Mouse (Mus musculus) embryonic fibroblast, embryonic 13.5 days (primary cell): ENCODE results near the gene Zfp316.

Experiments
- CTCF ChIP-seq: IDR thresholded peaks from 2 replicates; pipeline ENCODE4 v1.5.1; 2011; ENCODE audit warnings: mild to moderate bottlenecking, control low read depth, low read length, moderate library complexity, borderline replicate concordance; ENCODE audit not compliant: insufficient read depth
- POLR2A ChIP-seq: IDR thresholded peaks from 2 replicates; pipeline ENCODE4 v1.6.1; 2011; ENCODE audit warnings: low read depth, mild to moderate bottlenecking, control low read depth, low read length, moderate library complexity

DNA sequence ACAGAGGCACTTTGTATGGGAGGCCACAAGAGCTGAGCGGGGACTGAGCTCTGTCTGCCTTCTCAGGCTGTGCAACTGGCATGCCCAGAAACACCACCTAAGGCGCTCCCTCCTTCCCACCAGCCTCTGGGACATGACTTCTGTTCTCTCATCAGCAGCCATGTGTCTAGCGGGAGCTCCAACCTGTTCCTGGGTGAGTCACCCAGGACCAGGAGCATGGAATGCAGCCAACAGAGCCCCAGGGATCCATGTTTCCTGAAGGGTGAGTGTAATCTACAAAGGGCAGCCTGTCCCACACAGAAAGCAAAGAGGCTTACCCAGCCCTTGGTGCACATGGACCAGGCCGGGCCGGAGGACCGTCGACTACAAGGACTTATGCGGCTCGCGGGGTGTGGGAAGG, 5.1 kb downstream of the Zfp316 start:
- TF ChIP-seq CTCF (no peak), POLR2A (no peak)
